Mouse (Mus musculus) activated CD4-positive, CD25-positive, alpha-beta regulatory T cell (primary cell): ENCODE data around the gene Fbln1. TPM values are rescaled to one million over a fixed set of nuclear protein-coding genes. Genes with fewer than 3 reads are reported as not detected.

Source experiments
- polyA plus RNA-seq, 2 experiments: library from polyadenylated mRNA; unstranded; fragments of 100-300 nt; shearing (Covaris generic); gene quantifications; one replicate each; pipeline ENCODE4 v1.2.1; 2017

Gene Fbln1
- polyA plus RNA-seq, result 1 to 10 TPM; 1.8 to 4.9 TPM

DNA sequence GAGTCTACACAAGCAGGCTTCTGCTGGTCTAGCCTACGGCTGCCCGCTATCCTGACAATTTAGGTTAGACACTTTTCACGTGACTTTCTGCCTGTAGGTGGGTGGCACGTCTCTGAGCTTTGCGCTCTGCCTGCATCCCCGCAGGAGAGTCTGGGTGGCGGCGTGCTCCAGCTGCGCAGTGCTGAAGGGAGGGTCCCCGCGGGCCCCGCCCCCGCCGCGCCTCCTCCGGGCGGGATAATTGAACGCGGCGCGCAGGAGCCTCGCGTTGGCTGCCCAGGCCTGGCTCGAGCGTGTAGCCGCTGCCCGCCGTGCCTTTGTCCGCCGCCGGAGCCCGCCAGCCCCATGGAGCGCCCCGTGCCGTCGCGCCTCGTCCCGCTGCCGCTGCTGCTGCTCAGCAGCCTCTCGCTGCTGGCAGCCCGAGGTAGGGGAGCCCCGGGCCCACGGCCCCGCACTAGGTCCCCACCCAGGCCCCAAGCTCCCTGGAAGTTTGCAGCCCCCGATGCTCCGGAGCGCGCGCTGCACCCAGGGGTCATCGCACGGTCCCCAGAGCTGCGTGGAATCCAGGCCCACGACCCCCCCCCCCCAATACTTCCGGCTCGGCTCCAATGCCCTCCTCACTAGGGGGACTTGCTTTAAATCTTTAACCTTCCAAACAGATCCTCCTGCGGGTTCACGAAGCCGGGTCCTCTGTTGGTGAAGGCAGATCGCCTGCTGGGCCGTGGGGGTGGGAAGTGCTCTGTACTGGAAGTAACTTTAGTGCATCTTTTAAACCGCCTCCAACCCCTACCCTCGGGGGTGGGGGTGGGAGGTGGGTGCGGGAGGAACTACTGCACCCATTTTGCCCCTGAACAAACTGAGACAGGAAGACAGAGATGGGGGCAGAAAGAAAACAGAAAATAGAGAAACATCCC is at the start of gene Fbln1:
Fbln1 (plus strand) TSS at position 158 of the 911 bp plus-strand sequence.

DNA sequence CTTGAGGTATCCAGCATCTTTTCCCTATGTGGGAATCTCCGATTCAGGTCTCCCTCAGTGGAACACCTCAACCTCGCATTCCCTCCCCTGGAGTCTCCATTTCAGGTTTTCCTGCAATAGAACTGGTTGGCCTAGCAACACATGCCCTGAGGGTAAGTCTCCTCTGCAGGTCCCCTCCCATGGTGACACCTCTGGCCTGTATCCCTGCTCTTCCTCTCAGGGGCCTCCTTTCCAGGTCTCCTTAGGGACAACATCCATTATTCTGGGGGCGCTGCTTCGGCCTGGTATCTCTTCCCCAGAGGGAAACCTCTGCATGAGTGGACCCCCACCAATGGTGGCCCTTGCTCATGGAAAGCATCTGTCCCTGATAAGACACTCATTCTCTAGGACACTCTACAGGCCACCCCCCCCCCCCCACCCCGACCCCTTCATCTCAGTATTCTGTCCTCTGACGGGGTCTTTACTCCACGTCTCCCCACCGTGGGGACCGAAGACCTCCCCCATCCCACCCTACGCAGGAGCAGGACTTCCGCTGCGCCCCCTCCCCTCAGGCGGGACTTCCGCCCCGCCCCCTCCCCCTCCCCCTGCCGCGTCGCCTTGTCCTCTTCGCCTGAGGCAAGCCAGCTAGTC is 130.0 kb downstream of the Fbln1 start, which contains the start of gene Atxn10:
Atxn10 (plus strand) TSS at position 575 of the 630 bp plus-strand sequence.

Other genes starting within 250 kb of the Fbln1 start
- gene 5031439G07Rik, start 217.4 kb upstream of the Fbln1 start, polyA plus RNA-seq, result 10 to 100 TPM in 1 of 2 experiments, 1 to 10 TPM in 1; 7.6 to 13.1 TPM
- gene Upk3a, start 188.8 kb upstream of the Fbln1 start, polyA plus RNA-seq, result not detected
- 10 to 100 TPM; 28.6 to 39.2 TPM for gene Fam118a, start 177.0 kb upstream of the Fbln1 start, polyA plus RNA-seq
- under 1 TPM in 1 of 2 experiments, not detected in 1; 0.14 TPM for gene Smc1b, start 74.0 kb upstream of the Fbln1 start, polyA plus RNA-seq
- not detected for gene Ribc2, start 73.9 kb upstream of the Fbln1 start, polyA plus RNA-seq
- 100 to 1,000 TPM; 113 to 144 TPM for gene Atxn10, start 130.3 kb downstream of the Fbln1 start, polyA plus RNA-seq